In the genomic region with DNA sequence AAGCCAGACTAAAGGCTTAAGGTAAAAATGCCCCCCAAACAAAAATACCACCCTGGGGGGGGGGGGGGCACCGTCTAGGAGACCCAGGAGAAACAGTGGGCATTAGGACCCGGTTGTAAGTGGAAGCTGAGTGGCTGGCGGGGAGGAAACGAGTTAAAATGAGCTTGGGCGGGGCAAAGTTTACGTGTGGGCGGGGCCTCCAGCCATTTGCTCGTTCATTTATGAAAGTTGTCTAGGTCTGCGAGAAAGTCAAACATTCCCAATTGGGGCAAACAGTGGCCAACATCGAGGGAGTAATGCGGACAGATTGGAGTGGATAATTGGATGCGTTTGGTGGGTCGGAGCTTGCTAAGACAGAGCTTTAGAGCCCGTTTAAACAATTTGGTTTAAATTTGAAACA, we compare ENCODE assay signal across 8 mouse cellular contexts. TPM values are rescaled to one million over a fixed set of nuclear protein-coding genes. Genes with fewer than 3 reads are reported as not detected.
DNase-seq lines count a peak whose midpoint lies in the region; ATAC-seq and TF ChIP-seq lines count a peak whose summit lies in the region.

No protein-coding gene starts in this region.

- no peaks in the 10 kb centered on the region; the same call in 1 of the 2 replicates for H3K4me1 ChIP-seq in brown adipose tissue, adult 24 weeks (ENCODE audit: control insufficient read depth, insufficient read depth, insufficient read length, low read length)
- peaks cover 6% of the 10 kb centered on the region for H3K4me1 ChIP-seq in heart, adult 2 months (ENCODE audit: control insufficient read depth, insufficient read depth, low read length)
- H3K4me1 ChIP-seq in lung, embryonic 14.5 days (ENCODE audit: insufficient read depth): no peaks in the 10 kb centered on the region

- H3K27me3 ChIP-seq in heart, adult 2 months (ENCODE audit: control insufficient read depth, insufficient read depth, low read length): no peaks in the 10 kb centered on the region
- no peaks in the 10 kb centered on the region for H3K27me3 ChIP-seq in lung, embryonic 14.5 days (ENCODE audit: insufficient read depth, low read length)

- no peaks in the 10 kb centered on the region for H3K9me3 ChIP-seq in lung, embryonic 14.5 days (ENCODE audit: low read depth, low read length)

- H3K9ac ChIP-seq in heart, adult 2 months (ENCODE audit: low read depth, low read length): no peak overlapping the region
- H3K9ac ChIP-seq in lung, embryonic 14.5 days: peak overlapping the region; percentile 28; the same call in 1 of the 2 replicates

- ATAC-seq in CD4-positive, CD25-positive, alpha-beta regulatory T cell, adult 4 months: peak; percentile 56
- peak; percentile 39; the same call in 1 of the 2 replicates for ATAC-seq in lung, embryonic 14.5 days (ENCODE audit: insufficient read depth)
- no peak for ATAC-seq in cerebellum, adult (ENCODE audit: insufficient number of reproducible peaks, low FRiP score, low TSS enrichment)

- no peaks in the 10 kb centered on the region for H3K36me3 ChIP-seq in heart, adult 2 months (ENCODE audit: control insufficient read depth, insufficient read depth, low read length)
- no peaks in the 10 kb centered on the region for H3K36me3 ChIP-seq in lung, embryonic 14.5 days (ENCODE audit: insufficient read depth)

- peak overlapping the region; percentile 49 for H3K4me3 ChIP-seq in brown adipose tissue, adult 24 weeks (ENCODE audit: insufficient read depth, low read depth, low read length)
- H3K4me3 ChIP-seq in heart, adult 2 months: peak overlapping the region; percentile 25; the same call in 1 of the 2 replicates
- H3K4me3 ChIP-seq in lung, embryonic 14.5 days (ENCODE audit: low read depth, low read length): peak overlapping the region; percentile 30

- TF ChIP-seq EP300 in heart, adult 2 months (IDR thresholded peaks at IDR 0.05; ENCODE audit: insufficient read depth, low read depth, low read length): no peak

- H3K27ac ChIP-seq in brown adipose tissue, adult 24 weeks (replicated peaks; ENCODE audit: low read depth, low read length): no peak overlapping the region
- H3K27ac ChIP-seq in heart, adult 2 months: no peak overlapping the region
- peak overlapping the region; percentile 83; the same call in 1 of the 2 replicates for H3K27ac ChIP-seq in lung, embryonic 14.5 days (ENCODE audit: low read depth)

- H3K79me2 ChIP-seq in heart, adult 2 months (replicated peaks; ENCODE audit: control insufficient read depth, insufficient read depth, low read length): no peaks in the 10 kb centered on the region

- peak overlapping the region; percentile 60 for H3K4me2 ChIP-seq in lung, embryonic 14.5 days

- intact Hi-C loops in heart, adult 2 months (cut with DNase I): no loop called here

- DNase-seq in heart, adult 2 months: peak; percentile 68 to 73
- peak; percentile 76 for DNase-seq in kidney, adult 18-20 months
- DNase-seq in lung, embryonic 14.5 days: peak; percentile 88
- peak; percentile 15 for DNase-seq in skeletal muscle tissue, adult 2 months (ENCODE audit: low read depth, low spot score)
- no peak for DNase-seq in right cerebral cortex, adult 18-20 months

- no peak for TF ChIP-seq POLR2A in heart, adult 2 months (IDR thresholded peaks at IDR 0.05; ENCODE audit: insufficient read depth, low read depth, low read length)

- WGBS in heart, adult 2 months: 21% methylated on average over 14 of the region's 14 CpGs
- 8% methylated on average over 14 of the region's 14 CpGs for WGBS in lung, embryonic 14.5 days

- TF ChIP-seq CTCF in heart, adult 2 months (IDR thresholded peaks at IDR 0.05): no peak
- no peak for TF ChIP-seq CTCF in lung, embryonic 14.5 days (IDR thresholded peaks at IDR 0.05; ENCODE audit: low read depth)

RNA-seq across cellular contexts. Expression of gene Vsig10, which starts 5.5 kb away (rescaled TPM):
- polyA plus RNA-seq in CD4-positive, CD25-positive, alpha-beta regulatory T cell, adult 4 months (2017; shearing (Covaris generic)): 1 to 10 TPM; 5.5 to 8.3 TPM
- 1.7 and 1.8 TPM in 2 replicates for polyA plus RNA-seq in brown adipose tissue, adult 24 weeks (2012; ENCODE audit: insufficient read depth, insufficient read length, missing spikeins)
- total RNA-seq in heart, adult 2 months (2021): 1 to 10 TPM; 7.0 to 8.9 TPM
- polyA plus RNA-seq in heart, adult 2 months (2012; rRNA removed): 7.4 and 8.8 TPM in 2 replicates
- 6.8 and 7.0 TPM in 2 replicates for polyA plus RNA-seq in lung, embryonic 14.5 days (2014; fragmentation: Nextera tagmentation; extraction: Ambion mirVana)

RNA-seq across cellular contexts. Expression of gene Pebp1, which starts 26.0 kb away (rescaled TPM):
- polyA plus RNA-seq in CD4-positive, CD25-positive, alpha-beta regulatory T cell, adult 4 months (2017; shearing (Covaris generic)): 100 to 1,000 TPM; 133 to 140 TPM
- polyA plus RNA-seq in brown adipose tissue, adult 24 weeks (2012; ENCODE audit: insufficient read depth, insufficient read length, missing spikeins): 292 and 442 TPM in 2 replicates
- 100 to 1,000 TPM; 412 to 465 TPM for total RNA-seq in heart, adult 2 months (2021)
- 402 and 552 TPM in 2 replicates for polyA plus RNA-seq in heart, adult 2 months (2012; rRNA removed)
- polyA plus RNA-seq in lung, embryonic 14.5 days (2014; fragmentation: Nextera tagmentation; extraction: Ambion mirVana): 705 and 755 TPM in 2 replicates

RNA-seq across cellular contexts. Expression of gene Wsb2, which starts 43.7 kb away (rescaled TPM):
- 10 to 100 TPM in 1 of 2 experiments, 1 to 10 TPM in 1; 8.2 to 16.3 TPM for polyA plus RNA-seq in CD4-positive, CD25-positive, alpha-beta regulatory T cell, adult 4 months (2017; shearing (Covaris generic))
- polyA plus RNA-seq in brown adipose tissue, adult 24 weeks (2012; ENCODE audit: insufficient read depth, insufficient read length, missing spikeins): 25.5 and 26.5 TPM in 2 replicates
- total RNA-seq in heart, adult 2 months (2021): 100 to 1,000 TPM in 1 of 2 experiments, 10 to 100 TPM in 1; 91.4 to 101 TPM
- polyA plus RNA-seq in heart, adult 2 months (2012; rRNA removed): 130 and 197 TPM in 2 replicates
- 67.1 and 70.9 TPM in 2 replicates for polyA plus RNA-seq in lung, embryonic 14.5 days (2014; fragmentation: Nextera tagmentation; extraction: Ambion mirVana)
